Mouse (Mus musculus): ENCODE data around the gene Mrpl14.
A peak's percentile ranks its signal among the peaks of the same experiment; 100 is the strongest.

Mrpl14 gene

DNA sequence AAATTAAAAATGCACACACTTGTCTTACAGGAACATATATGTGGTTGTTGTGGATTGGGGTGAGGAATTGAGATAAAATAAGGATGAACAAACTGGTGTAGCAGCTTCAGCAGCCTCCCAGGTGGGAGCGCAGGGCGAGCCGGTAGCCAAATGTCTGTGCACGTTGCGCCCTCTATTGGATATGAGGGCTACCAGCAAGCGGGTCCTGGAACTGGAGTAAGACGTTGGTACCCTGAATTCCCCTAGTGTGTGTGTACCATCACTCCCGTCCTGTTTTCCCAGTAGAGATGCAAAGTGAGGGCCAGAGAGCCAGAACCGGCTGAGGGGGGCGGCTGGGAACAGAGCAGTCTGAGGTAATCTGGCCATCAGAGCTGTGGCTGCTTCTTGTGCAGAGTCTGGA lies 32.2 kb downstream of the Mrpl14 start:
- DNase-seq (ENCODE audit: extremely low spot score, low read depth, low spot score): no peak

DNA sequence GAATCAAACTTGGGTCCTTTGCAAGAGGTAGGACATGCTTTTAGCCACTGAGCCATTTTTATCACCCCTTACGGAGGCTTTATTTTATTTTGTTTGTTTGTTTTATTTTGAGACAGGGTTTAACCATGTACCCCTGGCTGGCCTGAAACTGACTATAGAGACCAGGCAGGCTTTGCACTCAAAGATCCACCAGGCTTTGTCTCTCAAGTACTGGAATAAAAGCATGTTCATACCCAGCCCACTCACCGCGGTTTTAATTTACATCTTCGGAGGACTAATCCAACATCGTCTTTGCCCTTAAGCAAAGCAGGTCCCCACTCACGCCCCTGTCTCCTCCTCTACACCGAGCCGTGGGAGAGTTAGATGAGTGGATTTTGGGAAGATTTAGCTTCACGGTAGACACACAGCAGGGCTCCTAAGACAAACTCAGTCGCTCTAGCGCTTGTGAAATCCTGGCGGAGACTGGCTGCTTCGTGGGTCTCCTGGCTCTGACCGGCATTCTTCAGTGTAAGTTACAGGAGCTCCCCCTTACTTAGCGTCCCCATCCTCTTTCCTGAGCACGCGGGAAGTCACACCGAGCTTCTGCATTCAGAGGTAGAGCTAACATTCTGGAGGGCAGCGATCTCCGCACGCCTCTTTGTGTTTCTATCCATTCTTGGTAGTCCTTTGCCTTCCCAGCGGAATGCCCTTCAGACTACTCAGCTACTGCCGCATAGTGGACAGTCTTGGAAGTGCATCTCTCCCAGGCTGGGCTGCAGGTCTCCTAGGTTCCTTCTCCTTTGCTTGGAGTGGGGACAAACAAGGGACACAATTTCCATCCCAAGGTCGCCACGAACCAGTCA lies 37.8 kb downstream of the Mrpl14 start:
- DNase-seq (ENCODE audit: extremely low spot score, low read depth, low spot score): peak; percentile 91

DNA sequence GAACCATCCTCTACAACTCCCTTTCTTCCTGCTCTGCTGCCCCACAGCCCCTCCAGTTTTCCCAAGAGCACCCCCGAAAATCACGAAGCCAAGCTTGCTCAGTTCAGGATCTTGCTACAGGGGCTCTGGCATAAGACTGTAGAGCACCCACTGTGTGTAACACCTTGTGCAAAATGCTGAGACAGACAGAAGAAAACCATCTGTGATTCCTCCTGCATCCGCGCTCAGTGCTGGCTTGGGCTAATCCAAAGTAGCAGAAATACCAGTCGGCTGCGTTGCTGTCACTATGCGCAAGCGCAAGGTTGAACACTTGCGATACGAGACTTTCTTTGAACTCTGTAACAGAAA lies 38.4 kb downstream of the Mrpl14 start:
- DNase-seq (ENCODE audit: extremely low spot score, low read depth, low spot score): no peak

DNA sequence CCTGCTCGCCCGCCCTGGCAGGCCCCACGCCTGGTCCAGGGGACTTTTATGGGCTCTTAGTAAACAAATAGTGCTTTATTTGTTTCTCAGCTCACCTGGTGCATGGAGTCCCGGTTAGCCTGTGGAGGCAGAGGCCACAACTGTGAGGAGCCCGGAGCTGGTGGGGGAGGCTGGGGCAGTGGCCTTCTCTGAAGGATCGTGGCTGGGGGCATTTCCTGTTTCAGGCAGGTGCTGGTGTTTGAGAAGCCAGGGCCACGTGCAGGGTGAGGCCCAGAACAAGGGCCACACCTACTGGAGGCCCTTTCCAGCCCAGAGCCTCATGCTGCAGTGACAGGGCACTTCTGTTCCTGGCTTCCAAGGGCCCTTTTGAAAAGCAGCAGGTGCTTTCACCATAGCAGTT lies 40.1 kb downstream of the Mrpl14 start:
- DNase-seq (ENCODE audit: extremely low spot score, low read depth, low spot score): no peak

DNA sequence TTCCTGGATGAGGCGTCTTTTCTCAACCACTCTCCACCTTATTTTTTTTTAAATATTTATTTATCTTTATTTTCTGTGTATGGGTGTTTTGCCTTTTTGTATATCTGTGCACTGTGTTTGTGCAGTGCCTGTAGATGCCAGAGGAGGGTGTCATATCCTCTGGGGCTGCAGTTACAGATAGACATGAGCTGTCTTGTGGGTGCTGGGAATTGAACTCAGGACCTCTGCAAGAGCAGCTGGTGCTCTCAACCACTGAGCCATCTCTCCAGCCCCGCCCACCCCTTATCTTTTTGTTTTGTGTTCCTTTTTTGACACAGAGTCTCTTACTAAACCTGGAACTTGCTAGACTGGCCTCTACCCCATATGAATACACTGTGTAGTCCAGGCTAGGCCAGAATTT lies 41.4 kb downstream of the Mrpl14 start:
- no peak for DNase-seq (ENCODE audit: extremely low spot score, low read depth, low spot score)

DNA sequence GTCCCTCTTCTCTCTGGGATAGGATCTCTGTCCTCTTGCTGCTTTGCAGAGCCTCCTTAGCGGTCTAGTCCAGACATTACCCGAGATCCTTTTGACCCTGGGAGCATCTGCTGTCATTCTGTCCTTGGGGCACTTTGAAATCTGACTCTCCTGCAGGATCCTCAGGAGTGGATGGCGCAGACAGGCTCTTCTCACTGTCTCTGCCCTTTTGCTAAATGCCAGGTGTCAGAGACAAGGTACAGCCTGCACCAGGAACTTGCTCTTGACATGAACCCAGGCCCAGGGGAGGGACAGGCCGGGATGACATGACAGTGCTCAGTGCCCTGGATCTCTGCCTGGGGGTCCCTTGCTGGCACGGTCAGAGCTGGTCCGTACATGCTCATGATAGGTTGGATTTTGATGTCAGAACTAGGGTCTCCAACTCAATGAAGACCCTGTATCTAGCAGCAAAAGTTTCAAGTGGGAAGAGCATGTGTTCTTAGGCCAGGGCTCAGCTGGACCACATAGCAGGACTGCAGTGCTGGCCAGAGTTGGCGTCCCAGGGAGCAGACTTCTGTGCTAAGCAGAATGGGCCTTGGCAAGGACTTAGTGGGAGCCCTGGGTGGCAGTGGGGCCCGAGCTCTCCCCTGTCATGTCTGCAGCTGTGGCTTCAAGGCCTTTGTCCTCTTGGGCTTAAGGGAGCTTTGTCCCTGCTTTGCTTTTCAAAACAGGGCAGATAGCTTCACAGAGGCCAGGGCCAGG lies 42.0 kb downstream of the Mrpl14 start:
- DNase-seq (ENCODE audit: extremely low spot score, low read depth, low spot score): no peak

DNA sequence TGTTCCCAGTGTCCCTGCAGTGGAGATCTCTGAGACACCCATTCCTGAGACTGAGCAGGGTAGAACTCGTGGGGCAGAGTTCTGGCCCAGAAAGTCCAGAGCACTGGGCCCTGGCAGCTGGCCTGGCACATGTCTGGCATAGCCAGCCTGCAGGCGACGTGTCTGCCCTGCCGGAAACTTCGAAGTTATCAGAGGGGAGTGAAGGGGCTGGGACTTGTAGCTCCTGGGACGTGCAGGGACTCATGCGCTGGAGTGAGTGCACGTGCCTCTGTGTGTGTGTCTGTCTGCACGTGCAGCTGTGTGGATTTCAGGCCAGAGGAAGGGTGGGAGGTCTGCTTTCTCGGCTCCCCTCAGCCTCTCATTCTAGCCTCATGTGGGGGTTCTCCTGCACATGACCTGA lies 43.3 kb downstream of the Mrpl14 start:
- no peak for DNase-seq (ENCODE audit: extremely low spot score, low read depth, low spot score)

DNA sequence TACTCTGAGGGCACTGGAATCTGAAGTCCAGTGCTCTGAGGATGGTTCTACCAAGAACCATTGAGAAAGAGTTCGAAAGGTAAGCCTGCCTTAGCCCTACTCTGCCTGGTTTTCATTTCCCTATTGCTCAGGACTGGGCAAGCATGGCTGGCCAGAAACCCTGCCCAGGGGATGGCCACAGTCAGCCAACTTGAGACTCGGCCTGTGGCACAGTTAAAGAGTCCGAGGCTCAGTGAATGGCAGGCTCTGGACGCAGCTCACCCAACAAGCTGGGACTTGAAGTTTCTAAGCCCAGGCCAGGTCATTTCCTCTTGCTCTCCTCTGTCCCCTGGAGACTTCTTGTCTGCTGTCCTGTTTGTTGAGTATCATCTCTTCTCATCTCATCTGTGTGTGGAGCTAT lies 44.6 kb downstream of the Mrpl14 start:
- no peak for DNase-seq (ENCODE audit: extremely low spot score, low read depth, low spot score)

DNA sequence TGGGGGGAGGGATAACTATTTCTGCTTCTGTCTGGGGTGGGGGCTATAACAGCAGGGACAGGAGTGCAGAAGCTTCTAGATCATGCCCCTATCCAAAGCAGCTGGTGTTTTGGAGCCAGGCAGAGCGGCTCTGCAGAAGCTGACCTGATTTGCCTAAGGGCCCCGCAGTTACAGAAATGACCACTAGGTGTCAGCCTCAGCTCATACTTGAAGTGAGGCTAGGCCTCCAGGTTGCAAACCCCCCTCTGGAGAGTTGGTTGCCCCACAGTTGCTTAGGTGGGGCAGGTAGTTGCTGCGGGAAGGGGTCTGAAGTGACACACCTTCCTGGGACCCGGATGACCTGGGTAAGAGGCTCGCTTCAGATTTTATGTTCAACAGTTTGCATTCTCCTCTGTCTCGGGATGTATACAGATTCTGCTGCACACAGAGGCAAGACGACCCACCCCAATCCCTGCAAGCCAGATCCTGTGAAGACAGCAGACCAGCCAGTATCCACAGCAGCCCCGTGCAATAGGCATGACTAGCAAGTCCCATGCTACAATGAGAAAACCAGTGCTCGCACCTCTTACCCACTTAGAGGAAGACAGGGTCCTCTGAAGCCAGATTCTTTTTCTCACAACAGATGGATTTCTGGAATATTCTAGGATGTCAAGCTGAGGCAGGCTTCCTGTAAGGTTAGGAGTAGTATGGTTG lies 45.2 kb downstream of the Mrpl14 start:
- peak; percentile 91 for DNase-seq (ENCODE audit: extremely low spot score, low read depth, low spot score)

DNA sequence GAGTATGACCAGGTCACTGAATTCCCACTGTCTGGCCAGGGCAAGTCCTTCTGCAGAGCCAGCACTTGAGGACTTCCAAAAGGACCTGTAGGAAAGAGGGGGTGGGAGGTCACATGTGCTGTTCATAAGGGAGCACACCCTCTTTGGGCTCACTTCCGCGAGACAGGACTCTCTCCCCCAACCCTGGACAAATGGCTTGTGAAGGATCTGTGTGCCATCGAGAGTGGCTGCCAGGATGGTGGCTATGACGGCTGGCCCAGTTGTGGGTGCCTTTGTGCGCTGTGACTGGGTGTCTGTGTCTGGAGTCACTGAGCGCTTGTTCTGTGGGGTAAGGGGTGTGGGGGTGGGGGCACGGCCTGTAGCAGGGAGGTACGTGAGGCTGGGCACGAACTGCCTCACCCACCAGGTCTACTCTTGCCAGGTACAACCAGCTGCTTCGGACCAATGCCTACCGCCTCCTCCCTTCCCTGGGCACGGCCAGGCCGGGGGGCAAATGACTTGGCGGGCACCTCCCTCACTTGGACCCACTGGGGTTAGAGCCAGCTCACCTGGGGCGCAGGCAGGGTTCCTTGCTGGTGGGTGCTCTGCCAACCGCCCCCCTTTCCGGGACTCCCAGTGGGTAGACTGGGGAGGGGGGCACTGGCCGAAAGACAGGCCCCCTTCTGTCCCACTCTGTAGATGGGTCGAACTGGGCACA lies 47.1 kb downstream of the Mrpl14 start:
- no peak for DNase-seq (ENCODE audit: extremely low spot score, low read depth, low spot score)

DNA sequence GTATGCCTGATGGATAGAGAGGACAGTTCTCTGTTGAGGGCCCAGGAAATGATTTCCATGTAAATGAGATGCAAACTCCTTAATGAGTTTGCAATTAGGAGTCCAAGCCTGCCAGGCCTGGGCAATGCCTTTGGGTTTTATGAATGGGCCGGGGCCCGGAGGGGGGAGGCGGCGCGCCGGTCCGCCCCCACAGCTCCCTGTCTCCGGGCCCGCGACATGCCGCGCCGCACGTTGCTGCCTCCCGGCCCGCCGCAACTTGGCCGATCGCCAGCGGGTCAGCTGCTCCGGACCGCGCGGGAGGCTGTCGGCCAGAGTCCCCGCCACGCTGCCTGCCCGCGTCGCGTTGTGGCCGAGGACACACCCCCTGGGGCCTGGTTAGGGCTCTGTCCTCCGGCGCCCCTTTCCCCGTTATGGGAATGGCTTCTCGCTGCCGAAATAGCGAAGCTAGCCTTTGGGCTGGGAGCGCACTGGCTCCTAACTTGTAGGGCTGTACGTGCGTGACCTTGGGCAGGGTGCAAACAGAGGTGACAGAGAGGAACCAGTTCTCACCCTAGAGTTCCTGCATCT lies 47.7 kb downstream of the Mrpl14 start, which contains the start of gene 1600014C23Rik:
TSS of gene 1600014C23Rik (minus strand) at position 110 of the 567 bp plus-strand sequence.
- DNase-seq (ENCODE audit: extremely low spot score, low read depth, low spot score): no peak

DNA sequence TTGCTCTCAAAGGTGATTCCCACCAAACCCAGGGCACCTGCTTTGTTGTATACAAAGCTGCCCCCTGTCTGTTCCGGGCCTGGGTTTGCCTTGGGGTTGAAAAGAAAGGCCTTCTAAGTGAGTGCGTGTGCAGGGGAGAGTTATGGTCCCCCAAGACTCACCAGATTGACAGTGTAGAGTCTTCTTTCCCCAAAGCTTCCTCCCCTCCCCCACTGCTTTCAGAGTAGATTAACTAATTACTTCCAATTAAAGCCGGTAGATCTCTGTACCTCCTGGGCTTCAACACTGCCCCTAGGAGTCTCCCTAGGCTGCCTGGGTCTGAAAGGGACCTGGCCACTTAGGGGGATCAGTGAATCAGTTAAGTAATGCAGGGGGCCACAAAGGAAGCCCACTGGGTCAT lies 48.2 kb downstream of the Mrpl14 start:
- DNase-seq (ENCODE audit: extremely low spot score, low read depth, low spot score): no peak

DNA sequence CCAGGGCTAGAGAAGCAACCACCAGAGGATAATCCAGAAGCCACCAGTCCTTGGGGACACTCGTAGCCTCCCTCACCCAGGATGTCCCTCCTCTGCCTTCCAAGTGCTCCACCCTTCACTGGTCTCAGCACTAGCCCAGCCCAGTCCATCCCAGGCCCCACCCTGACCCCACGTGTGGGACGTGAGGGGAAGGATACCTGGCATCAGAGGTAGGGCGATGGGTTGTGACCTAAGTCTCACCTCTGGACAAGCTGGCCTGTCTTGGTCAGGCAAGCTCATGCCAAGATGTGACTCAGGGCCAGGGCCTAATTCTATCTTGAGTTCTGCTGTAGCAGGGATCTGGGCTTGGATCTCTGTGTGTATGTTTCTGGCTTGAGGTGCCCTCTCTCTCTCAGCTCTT lies 48.8 kb downstream of the Mrpl14 start:
- no peak for DNase-seq (ENCODE audit: extremely low spot score, low read depth, low spot score)

DNA sequence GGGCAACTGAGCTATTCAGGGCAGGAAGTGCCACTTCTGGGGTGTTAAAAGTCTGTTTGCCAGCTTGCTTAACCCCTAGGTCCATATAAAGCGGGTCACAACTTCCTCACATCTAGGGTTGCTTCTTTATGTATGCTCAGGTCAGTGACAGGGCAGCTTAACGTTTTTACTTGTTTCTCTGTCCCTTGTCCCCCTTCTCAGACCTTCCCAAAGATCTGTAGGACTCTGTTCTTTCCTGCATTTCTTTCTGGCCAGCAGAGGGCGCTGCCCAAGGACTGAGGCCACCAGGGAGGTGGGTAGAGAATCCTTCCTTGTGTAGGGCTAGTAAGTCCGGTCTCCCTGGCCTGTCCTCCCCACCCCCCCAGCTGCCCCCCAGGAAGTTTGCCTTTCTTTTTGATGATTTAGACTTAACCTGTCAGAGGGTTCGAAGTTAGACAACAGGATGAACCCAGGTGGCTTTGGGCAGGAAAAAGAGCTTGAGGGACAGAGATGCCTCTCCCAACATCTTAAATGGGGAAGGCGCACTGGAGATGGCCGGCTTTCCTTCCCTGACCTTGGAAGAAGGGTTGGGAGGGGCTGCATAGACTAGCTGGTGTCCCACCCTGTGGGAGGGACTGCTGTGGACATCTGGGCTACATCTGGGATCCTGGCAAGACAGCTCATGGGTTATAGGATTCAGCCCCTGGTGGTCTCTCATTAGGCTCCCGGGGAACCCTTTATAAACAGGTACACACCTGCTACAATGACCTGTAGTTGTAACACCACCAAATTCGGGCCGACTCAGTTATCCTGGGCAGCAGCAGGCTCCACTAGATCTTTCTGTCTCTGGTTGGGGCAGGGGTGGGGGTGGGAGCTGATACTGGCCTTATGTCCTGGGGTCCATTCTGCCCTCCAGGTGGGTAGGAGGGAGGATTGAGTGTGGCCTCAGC lies 49.5 kb downstream of the Mrpl14 start:
- no peak for DNase-seq (ENCODE audit: extremely low spot score, low read depth, low spot score)

DNA sequence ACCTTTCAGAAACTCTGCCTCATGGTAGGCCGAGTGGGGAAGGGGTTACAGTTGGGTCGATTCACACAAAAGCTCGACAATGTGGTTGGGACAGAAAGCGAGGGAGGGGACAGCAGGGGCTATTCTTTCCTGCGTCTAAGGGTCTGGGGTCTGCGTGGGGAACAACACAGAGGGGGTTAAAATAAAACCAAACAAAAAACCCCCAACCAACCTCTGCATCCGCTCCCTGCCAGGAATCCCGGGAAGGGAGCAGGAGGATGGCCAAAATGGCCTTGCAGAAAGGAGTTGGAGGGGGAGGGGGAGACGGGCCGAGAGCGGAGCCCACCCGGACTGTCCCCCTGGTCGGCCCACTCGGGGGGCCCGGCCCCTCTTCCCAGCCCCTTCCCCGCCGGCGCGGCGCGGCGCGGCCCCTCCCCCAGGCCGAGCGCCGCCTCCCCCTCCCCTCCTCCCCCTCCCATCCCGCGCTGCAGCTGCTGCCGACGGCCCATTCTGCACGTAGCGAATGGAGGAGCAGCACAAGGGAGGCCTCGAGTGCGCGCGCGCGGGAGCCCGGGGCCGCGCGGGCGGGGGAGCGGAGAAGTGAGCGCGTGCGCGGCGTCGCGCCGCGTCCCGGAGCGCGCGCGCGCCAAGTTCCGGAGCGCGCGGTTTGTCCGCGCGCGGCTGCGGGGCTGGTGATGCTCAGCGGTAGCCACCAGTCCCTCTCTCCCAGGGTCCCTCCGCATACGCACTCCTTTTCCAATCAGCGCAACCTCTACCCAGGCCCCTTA lies 50.4 kb downstream of the Mrpl14 start:
- DNase-seq (ENCODE audit: extremely low spot score, low read depth, low spot score): no peak

DNA sequence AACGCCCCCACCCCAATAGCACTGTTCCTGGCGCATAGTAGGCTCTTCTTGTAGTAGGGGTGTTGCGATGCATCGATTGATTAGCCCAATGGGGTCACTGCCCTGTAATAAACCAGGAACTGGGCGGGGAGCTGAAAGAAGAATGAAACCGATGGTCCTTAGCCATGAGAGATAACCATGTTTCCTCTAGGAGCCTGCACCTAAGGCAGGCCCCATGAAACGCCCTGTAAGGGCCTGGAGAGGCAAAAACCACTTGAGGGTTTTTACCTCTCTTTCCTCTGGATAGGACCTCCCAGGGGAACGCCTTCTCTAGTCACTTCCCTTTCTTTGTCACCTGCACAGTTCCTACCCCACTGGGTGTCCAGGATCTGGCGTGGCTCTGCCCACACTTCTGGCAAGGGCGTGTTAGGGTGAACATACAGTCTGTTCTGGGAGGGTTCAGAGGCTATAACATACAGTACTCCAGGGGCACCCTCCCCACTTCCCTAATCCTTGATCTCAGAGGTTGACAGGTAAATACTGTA lies 51.0 kb downstream of the Mrpl14 start:
- no peak for DNase-seq (ENCODE audit: extremely low spot score, low read depth, low spot score)

DNA sequence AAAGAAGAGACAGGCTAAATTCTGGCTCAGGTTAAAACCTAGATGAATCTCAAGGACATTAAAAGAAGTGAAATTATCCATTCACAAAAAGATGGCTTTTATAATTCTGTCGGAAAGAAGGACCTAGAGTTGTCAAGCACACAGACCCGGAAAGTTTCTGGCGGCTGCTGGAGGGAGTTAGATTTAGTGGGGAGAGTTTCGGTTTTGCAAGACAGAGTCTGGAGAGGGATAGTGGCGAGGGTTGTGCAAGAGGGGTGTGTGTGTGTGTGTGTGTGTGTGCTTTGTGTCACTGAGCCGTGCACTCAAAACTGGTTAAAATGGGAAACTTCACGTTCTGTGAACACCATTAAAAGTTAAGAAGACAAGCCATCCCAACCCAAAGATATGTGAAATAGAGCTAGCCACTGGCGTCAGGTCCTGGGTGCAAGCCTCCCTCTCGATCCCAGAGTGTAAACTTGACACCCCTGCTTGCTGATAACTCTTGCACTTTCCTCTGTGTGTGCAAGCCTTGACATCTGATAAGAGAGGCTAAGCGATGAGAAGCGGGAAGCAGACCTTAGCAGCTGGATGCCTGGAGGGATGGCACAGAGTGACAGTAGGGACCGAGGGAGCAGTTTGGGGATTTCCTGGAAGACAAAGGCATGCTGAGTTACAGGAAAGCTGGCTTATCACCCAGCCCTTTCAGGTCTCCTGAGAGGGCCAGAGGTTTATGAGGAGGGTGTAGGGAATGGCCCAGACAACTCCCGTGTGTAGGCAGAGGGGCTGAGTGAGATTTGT lies 56.4 kb downstream of the Mrpl14 start:
- DNase-seq (ENCODE audit: extremely low spot score, low read depth, low spot score): no peak

DNA sequence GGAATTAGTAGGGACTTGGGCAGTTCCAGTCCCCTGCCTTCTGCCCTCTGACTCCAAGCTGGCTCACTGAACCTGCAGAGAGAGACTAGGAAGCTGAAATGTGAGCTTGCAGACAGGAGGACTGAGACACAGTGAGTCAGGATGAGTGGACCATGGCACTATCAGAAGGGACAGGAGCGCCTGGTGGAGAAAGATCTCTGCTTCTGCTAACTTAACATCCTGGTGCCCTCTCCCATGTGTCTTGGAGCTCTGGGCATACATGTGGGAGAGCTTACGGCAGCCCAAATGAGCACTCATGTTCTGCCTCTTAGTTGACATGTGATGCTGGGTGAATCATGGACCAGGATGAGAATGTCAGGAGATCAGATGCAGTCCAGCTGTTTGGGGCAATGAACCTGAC lies 59.5 kb downstream of the Mrpl14 start:
- no peak for DNase-seq (ENCODE audit: extremely low spot score, low read depth, low spot score)

All from hindlimb bud, embryonic 11.5 days (tissue).